Comparison of ENCODE assay signal across 24 mouse cellular contexts in the genomic region with DNA sequence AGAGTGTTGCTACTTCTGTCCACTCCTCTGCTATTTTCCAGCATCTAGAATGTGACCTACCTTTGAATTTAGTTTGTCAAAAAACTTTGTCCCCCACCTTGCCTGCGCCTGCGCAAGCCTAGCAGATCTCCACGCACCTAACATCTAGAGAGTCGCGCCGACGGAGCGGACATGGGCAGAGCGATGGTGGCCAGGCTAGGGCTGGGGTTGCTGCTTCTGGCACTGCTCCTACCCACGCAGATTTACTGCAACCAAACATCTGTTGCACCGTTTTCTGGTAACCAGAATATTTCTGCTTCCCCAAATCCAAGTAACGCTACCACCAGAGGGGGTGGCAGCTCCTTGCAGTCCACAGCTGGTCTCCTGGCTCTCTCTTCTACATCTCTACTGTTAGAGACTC.
"Had no signal": no experiment of that assay in that cellular context is flagged by ENCODE, and none has a peak within 500 bp of the region (broad histone marks: within the 10 kb centered on the region; RNA-seq: fewer than 3 reads in every experiment).

No protein-coding gene starts in this region.

- H3K4me2 ChIP-seq: limb, embryonic 13.5 days; liver, embryonic 13.5 days; midbrain, embryonic 11.5 days; neural tube, embryonic 13.5 days had no signal

- H3K27ac ChIP-seq: kidney, postnatal 0 days; layer of hippocampus, adult 2 months; limb, embryonic 10.5 days; limb, embryonic 13.5 days; liver, embryonic 13.5 days; neural tube, embryonic 13.5 days; stomach, postnatal 0 days had no signal

- H3K36me3 ChIP-seq: limb, embryonic 10.5 days; limb, embryonic 13.5 days; liver, embryonic 13.5 days; neural tube, embryonic 13.5 days had no signal

- H3K4me3 ChIP-seq: layer of hippocampus, adult 2 months; limb, embryonic 10.5 days; limb, embryonic 13.5 days; liver, embryonic 13.5 days; megakaryocyte, embryonic 14.5 days; myocyte; neural tube, embryonic 13.5 days had no signal

- H3K9ac ChIP-seq: limb, embryonic 13.5 days; liver, embryonic 13.5 days; neural tube, embryonic 13.5 days had no signal

- DNase-seq: kidney, adult 18-20 months; kidney, adult 9 months; kidney, postnatal 25 days; layer of hippocampus, adult 9-11 months; liver; liver, embryonic 13.5 days; lung, adult 2 months; lung, postnatal 14 days; lung, postnatal 4 days; midbrain, embryonic 14.5 days; right cerebral cortex, adult 18-20 months; right cerebral cortex, postnatal 14 days; right cerebral cortex, postnatal 4 days; thymus, adult 18-20 months; thymus, postnatal 36 days had no signal

- H3K9me3 ChIP-seq: limb, embryonic 10.5 days; limb, embryonic 13.5 days; liver, embryonic 13.5 days had no signal

- H3K4me1 ChIP-seq: limb, embryonic 10.5 days; limb, embryonic 13.5 days; liver, embryonic 13.5 days; megakaryocyte, embryonic 14.5 days; neural tube, embryonic 13.5 days had no signal

- H3K27me3 ChIP-seq: limb, embryonic 13.5 days; liver, embryonic 13.5 days; megakaryocyte, embryonic 14.5 days; neural tube, embryonic 13.5 days had no signal
